Mouse (Mus musculus) liver, embryonic 13.5 days (tissue): ENCODE data around the gene Mef2d. TPM values are rescaled to one million over a fixed set of nuclear protein-coding genes. Genes with fewer than 3 reads are reported as not detected.
A peak's percentile ranks its signal among the peaks of the same experiment; 100 is the strongest.

Experiments
- ATAC-seq: fragments of 200-750 bp; cut with Nextera tagmentation; 2 replicates; pipeline ENCODE4 v1.8.0; 2017; ENCODE audit warnings: low read depth, mild to moderate bottlenecking, moderate number of reproducible peaks, moderate library complexity
- DNase-seq: peaks from one replicate; pipeline ENCODE4 v3.0.0; 2022
- H3K27ac ChIP-seq: fragments of 300-500 bp; sonication (generic); 2 replicates; pipeline ENCODE4 v1.5.1; 2015; ENCODE audit warnings: moderate library complexity, mild to moderate bottlenecking, inconsistent platforms
- H3K27me3 ChIP-seq: fragments of 300-500 bp; sonication (generic); 2 replicates; pipeline ENCODE4 v1.6.1; 2015; ENCODE audit warnings: mild to moderate bottlenecking, inconsistent platforms
- H3K36me3 ChIP-seq: fragments of 300-500 bp; sonication (generic); 2 replicates; pipeline ENCODE4 v1.6.1; 2015; ENCODE audit warnings: mild to moderate bottlenecking, inconsistent platforms
- H3K4me1 ChIP-seq: fragments of 300-500 bp; sonication (generic); replicated peaks from 2 replicates; pipeline ENCODE4 v1.6.1; 2015; ENCODE audit warnings: inconsistent platforms
- H3K4me2 ChIP-seq: fragments of 300-500 bp; sonication (generic); 2 replicates; pipeline ENCODE4 v1.6.1; 2015; ENCODE audit warnings: inconsistent platforms, mild to moderate bottlenecking, moderate library complexity
- H3K4me3 ChIP-seq: fragments of 300-500 bp; sonication (generic); replicated peaks from 2 replicates; pipeline ENCODE4 v1.5.1; 2015; ENCODE audit warnings: mild to moderate bottlenecking, inconsistent platforms
- H3K9ac ChIP-seq: fragments of 300-500 bp; sonication (generic); 2 replicates; pipeline ENCODE4 v1.6.1; 2015; ENCODE audit warnings: mild to moderate bottlenecking, inconsistent platforms
- H3K9me3 ChIP-seq: fragments of 300-500 bp; sonication (generic); replicated peaks from 2 replicates; pipeline ENCODE4 v1.6.1; 2016; ENCODE audit warnings: inconsistent platforms
- WGBS: fragments of 180-500 bp; shearing (Covaris S2); methylation state at CpG from one replicate; pipeline ENCODE4 v1.1.7; 2015; ENCODE audit not compliant: insufficient replicate concordance; 5-methylcytosine and 5-hydroxymethylcytosine counted together
- polyA plus RNA-seq: library from polyadenylated mRNA; unstranded; fragments of >200 nt; fragmentation: Nextera tagmentation; extraction: Ambion mirVana; gene quantifications from 2 replicates; pipeline ENCODE4 v1.2.1, GENCODE M21; 2015

Gene Mef2d
- polyA plus RNA-seq, 1 experiment from 2014 or later, result 5.5 TPM

DNA sequence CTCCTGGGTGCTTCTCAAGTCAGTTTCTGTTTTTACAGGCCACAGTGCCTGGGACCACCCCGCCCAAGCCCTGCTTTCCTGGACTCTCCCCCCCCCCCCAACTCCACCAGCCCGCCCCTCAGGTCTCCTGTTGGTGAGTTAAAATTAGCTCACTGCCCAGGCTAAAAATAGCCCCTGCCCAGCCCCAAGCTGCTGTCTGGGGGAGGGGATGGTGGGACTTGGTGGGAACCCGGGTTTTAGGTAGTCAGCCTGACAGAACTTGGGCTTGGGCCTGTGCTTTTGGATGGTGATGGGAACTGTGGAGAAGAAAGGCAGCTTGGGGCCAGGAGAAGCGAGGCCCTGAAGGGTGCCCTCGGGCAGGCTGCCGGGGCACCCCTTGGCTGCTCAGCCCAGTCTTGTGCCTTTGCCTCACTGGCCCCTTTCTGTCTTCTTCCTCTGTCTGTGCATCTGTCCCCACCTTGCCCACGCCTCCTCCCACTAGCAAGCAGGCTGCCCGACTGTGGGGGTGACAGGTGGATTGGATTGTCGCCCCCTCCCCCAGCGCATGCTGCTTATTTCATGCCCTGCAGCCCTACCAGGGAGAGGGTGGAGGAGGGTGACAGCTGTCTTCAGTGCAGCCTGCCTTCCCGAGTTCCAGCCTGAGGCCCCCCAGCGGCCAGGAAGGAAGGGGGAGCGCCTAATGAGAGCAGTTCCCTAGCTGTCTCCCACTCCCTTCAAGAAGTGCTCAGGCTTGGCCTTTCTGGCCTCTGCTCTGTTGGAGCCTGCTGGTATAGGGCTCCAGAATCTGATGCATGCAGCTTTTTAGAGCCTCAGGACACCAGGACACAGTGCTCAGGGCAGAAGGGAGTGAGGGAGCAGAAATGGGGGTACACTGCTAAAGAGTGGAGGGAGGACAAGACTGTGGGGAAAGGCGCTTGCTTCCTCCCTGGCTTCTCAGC, 8.2 kb downstream of the Mef2d start:
- 29% methylated on average over 14 of the region's 14 CpGs for WGBS
- no peak overlapping the region for H3K4me3 ChIP-seq
- peak overlapping the region; percentile 33 for H3K4me2 ChIP-seq
- H3K4me1 ChIP-seq, result peaks cover 87% of the 10 kb centered on the region
- DNase-seq (no peak), ATAC-seq (no peak)
- H3K9ac ChIP-seq, result peak overlapping the region; percentile 53
- peaks cover 12% of the 10 kb centered on the region; the same call in 1 of the 2 replicates for H3K36me3 ChIP-seq
- no peaks in the 10 kb centered on the region for H3K27me3 ChIP-seq
- no peaks in the 10 kb centered on the region for H3K9me3 ChIP-seq
- peak overlapping the region; percentile 71 for H3K27ac ChIP-seq

DNA sequence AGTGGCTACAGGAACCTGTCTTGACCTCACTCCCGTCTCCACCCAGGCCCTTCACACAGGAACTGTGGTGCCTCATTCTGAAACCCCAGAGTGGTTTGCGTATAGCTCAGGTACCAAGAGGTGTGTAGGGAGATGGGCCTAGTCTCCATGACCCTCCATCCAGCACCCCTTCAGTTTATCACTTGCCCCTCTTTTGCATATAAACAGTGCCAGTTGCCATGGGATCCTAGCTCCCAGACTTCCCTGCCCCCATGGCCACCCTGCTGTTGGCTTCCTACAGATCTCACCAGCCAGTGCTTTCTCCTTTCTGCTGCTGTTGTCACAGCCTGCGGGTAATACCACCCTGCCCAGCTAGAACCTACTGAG, 8.8 kb downstream of the Mef2d start:
- Histone ChIP-seq H3K9me3 (no peaks in the 10 kb centered on the region), H3K9ac (no peak overlapping the region), H3K4me1 (peaks cover 87% of the 10 kb centered on the region), H3K36me3 (peaks cover 13% of the 10 kb centered on the region), H3K27ac (0 out of 2 replicates have a peak overlapping the region, but pooled peaks have one; percentile 11), H3K27me3 (no peaks in the 10 kb centered on the region), H3K4me3 (no peak overlapping the region), H3K4me2 (no peak overlapping the region)
- 55% methylated on average over 3 of the region's 3 CpGs for WGBS
- no peak for ATAC-seq
- DNase-seq, result no peak

DNA sequence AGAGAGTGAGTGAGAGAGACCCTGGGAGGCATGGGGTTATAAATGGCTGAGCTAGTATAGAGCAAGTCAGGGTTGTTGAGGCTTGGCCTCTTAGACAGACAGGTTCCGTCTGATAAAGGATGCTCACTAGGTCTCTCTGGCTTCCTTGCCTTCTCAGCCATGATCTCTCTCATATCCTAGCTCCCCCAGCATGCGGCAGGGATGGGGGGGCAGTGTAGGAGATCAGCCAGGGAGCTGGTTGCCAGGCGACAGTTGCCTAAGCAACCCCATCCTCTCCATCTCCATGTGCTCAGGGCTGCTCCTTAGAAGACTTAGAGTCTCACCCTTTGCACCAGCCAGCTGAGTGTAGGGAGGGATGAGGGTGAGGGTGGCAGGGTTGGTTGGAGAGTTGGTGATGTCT, 9.9 kb downstream of the Mef2d start:
- Histone ChIP-seq H3K4me3 (no peak overlapping the region), H3K36me3 (peaks cover 24% of the 10 kb centered on the region), H3K4me1 (peaks cover 82% of the 10 kb centered on the region), H3K9me3 (no peaks in the 10 kb centered on the region), H3K27ac (no peak overlapping the region), H3K4me2 (no peak overlapping the region), H3K27me3 (no peaks in the 10 kb centered on the region), H3K9ac (no peak overlapping the region)
- ATAC-seq, result no peak
- 72% methylated on average over 3 of the region's 3 CpGs for WGBS
- no peak for DNase-seq

DNA sequence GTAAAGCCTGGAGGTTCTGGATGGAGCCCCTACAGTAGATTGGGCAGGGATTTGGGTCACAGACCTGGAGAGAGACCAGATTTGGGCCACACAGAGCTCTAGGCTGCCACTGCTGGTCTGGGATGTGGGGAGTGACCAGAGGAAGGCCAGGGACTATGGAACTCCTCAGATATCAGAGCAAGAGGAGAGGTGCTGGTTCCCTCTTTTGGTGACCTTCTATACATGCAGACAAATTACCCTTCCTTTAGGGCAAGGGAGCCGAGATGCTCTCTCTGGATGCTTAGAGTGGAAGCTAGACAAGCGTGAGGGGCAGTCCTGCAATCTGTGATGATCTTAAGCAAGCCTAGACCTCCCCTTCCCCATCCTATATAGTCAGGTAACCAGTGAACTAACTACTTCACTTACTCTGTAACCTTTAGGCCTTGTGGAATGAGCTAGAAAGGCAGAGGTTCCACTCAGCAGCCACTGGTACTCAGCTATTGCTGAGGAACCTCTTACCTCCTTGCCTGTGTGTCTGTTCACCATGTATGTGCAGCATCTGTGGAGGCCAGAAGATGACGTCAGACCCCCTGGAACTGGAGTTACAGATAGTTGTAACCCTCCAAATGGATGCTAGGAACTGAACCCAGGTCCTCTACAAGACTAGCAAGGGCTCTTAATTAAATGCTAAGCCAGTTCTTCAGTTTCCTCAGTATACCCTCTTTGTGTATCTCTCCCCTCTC, 11.3 kb downstream of the Mef2d start:
- Histone ChIP-seq H3K4me2 (no peak overlapping the region), H3K36me3 (peaks cover 38% of the 10 kb centered on the region), H3K9me3 (no peaks in the 10 kb centered on the region), H3K27me3 (no peaks in the 10 kb centered on the region), H3K4me3 (no peak overlapping the region), H3K27ac (no peak overlapping the region), H3K4me1 (peaks cover 71% of the 10 kb centered on the region), H3K9ac (no peak overlapping the region)
- WGBS, result 70% methylated on average over 3 of the region's 3 CpGs
- ATAC-seq (no peak), DNase-seq (no peak)

DNA sequence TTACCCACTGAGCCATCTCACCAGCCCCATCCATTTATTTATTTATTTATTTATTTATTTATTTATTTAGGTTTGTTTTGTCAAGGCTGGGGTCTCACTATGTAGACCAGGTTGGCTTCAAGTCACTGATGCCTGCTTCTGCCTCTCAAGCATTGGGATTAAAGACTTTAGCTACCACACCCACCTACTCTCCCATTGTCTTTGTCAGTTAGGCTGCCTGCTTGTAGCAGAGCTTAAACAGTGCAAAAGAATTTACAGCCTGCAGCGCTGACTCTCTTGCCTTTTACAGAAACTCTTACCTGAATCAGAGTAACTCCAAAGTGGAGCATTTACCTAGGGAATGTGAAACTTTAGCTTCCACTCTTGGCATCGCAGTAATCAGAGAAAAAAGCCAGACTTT, 12.1 kb downstream of the Mef2d start:
- Histone ChIP-seq H3K27ac (no peak overlapping the region), H3K4me1 (peaks cover 63% of the 10 kb centered on the region), H3K27me3 (no peaks in the 10 kb centered on the region), H3K4me2 (no peak overlapping the region), H3K4me3 (no peak overlapping the region), H3K36me3 (peaks cover 45% of the 10 kb centered on the region), H3K9me3 (no peaks in the 10 kb centered on the region), H3K9ac (no peak overlapping the region)
- ATAC-seq, result no peak
- WGBS, result 84% methylated on average over 2 of the region's 2 CpGs
- DNase-seq, result no peak

DNA sequence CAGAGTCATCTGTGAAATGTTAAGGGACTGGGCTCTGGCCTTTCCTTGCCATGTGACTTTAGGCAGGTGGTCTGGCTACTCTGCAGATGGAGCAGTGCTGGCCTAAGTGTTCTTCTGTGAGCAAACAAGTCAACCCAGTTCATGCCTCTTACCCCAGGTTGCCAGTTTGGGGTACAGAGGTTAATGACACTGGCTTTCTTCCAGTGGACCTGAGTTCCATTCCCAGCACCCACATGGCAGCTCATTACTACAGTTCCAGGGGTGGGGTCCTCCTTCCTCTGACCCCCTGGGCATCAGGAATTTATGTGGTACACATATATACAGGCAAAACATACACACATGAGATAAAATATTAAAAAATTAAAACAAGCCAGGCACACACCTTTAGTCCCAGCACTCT, 14.6 kb downstream of the Mef2d start:
- H3K27me3 ChIP-seq, result no peaks in the 10 kb centered on the region
- H3K9ac ChIP-seq, result no peak overlapping the region
- ATAC-seq, result no peak
- peaks cover 71% of the 10 kb centered on the region for H3K36me3 ChIP-seq
- H3K4me3 ChIP-seq, result no peak overlapping the region
- H3K27ac ChIP-seq, result no peak overlapping the region
- H3K9me3 ChIP-seq, result no peaks in the 10 kb centered on the region
- no peak overlapping the region for H3K4me2 ChIP-seq
- H3K4me1 ChIP-seq, result peaks cover 37% of the 10 kb centered on the region
- DNase-seq, result no peak

DNA sequence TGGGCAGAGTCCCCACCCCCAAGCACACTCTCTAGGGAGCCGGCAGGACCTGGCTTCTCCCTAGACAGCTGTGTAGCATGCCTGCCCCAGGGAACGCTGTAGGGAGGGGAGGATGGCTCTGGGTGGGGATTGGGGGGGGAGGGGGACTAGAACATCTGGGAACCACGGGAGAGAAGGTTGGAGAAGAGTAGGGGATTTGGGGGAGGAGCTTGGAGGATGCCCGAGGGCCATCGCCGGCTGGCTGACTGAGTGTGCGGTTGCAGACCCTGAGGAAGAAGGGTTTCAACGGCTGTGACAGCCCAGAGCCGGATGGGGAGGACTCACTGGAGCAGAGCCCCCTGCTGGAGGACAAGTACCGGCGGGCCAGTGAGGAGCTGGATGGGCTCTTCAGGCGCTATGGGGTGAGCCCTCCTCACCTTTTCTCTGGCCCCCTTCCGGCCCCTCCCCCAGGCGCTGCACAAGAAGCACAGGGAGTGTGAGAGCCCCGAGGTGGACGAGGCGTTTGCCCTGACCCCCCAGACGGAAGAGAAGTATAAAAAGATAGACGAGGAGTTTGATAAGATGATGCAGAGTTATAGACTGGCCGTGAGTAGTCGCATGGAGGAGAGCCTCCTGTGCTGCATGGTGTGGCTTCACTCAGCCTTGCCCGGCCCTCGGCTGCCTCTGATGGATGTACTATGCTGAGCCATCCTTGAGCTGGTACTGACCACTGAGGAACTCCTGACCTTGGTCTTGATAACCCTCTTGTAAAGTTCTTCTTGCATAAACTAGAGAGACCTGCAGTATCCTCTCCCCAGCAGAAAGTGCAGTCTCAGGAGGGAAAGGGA, 15.8 kb downstream of the Mef2d start:
- H3K4me1 ChIP-seq, result peaks cover 27% of the 10 kb centered on the region
- H3K9me3 ChIP-seq, result no peaks in the 10 kb centered on the region
- DNase-seq (peak; percentile 24), ATAC-seq (peak; percentile 59)
- H3K27me3 ChIP-seq, result no peaks in the 10 kb centered on the region
- WGBS, result 43% methylated on average over 23 of the region's 23 CpGs
- no peak overlapping the region for H3K4me3 ChIP-seq
- H3K27ac ChIP-seq, result no peak overlapping the region
- H3K4me2 ChIP-seq, result no peak overlapping the region
- no peak overlapping the region for H3K9ac ChIP-seq
- peaks cover 83% of the 10 kb centered on the region for H3K36me3 ChIP-seq

DNA sequence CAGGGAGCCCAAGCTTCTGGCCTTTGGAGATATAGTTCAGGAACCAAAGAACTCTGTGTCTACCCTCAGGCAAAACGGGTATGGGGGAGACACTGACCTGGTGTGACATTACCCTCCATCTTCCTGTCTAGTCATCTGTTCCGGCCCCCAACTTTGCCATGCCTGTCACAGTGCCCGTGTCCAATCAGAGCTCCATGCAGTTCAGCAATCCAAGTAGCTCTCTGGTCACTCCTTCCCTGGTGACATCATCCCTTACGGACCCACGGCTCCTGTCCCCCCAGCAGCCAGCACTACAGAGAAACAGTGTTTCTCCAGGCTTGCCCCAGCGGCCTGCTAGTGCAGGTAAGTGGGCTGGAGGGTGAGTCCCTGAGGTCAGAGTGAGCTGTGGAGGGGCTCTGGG, 16.8 kb downstream of the Mef2d start:
- H3K4me2 ChIP-seq, result no peak overlapping the region
- peaks cover 89% of the 10 kb centered on the region for H3K36me3 ChIP-seq
- H3K4me1 ChIP-seq, result peaks cover 21% of the 10 kb centered on the region
- WGBS, result 74% methylated on average over 6 of the region's 6 CpGs
- no peak overlapping the region for H3K27ac ChIP-seq
- ATAC-seq (no peak), DNase-seq (no peak)
- no peak overlapping the region for H3K4me3 ChIP-seq
- H3K9ac ChIP-seq, result no peak overlapping the region
- no peaks in the 10 kb centered on the region for H3K27me3 ChIP-seq
- no peaks in the 10 kb centered on the region for H3K9me3 ChIP-seq

DNA sequence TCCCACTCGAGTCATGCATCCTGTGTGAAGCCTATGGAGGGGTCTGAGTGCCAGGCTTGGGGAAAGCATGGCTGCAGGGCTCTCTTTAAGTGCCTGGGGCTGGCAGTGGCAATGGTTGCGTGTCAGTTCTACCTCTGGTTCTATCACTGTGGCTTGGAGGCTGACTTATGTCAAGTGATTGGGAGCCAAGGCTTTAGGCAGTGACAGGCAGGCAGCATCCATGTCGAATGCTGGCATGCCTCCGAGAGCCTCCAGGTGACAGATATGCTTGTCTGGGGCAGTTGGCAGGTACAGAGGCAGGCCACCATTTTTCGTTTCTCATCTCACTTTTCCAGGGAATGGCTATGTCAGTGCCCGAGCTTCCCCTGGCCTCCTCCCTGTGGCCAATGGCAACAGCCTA, 18.7 kb downstream of the Mef2d start:
- Histone ChIP-seq H3K27me3 (no peaks in the 10 kb centered on the region), H3K36me3 (peaks cover 97% of the 10 kb centered on the region), H3K9ac (no peak overlapping the region), H3K27ac (no peak overlapping the region), H3K4me3 (no peak overlapping the region), H3K9me3 (no peaks in the 10 kb centered on the region), H3K4me1 (peaks cover 10% of the 10 kb centered on the region; the same call in 1 of the 2 replicates), H3K4me2 (no peak overlapping the region)
- 75% methylated on average over 6 of the region's 6 CpGs for WGBS
- no peak for ATAC-seq
- no peak for DNase-seq

DNA sequence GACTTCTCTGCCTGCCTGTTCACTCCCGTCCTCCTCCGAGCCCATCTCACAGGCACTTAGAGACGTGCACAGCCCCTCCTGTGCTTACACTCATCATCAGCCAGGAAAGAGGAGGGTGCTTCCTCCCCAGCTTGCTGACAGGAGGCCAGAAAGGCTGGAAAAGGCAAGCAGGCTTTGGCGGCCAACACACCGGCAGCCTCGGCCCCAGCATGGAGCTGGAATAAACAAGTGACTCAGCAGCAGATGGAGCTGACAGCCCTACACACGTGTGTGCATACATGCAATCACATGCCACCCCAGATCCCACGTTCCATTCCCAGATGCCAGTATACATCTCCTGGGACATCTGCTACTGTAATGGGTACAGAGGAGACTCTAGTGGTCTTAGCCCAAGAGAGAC, 20.1 kb downstream of the Mef2d start:
- H3K36me3 ChIP-seq, result peaks cover 97% of the 10 kb centered on the region

DNA sequence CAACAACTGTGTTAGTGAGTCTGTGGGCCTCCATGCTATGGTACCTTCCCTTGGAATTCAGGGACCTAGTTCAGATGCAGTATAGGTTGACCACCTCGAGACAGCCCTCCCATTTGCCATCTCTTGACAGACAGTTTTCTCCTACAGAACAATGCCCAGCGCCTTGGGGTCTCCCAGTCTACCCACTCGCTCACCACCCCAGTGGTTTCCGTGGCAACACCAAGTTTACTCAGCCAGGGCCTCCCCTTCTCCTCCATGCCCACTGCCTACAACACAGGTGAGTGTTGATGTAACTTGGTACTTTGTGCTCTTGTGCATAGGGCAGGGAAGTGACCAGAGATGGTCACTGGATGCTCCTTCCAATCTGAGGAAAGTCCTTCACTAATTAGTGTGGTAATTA, 20.6 kb downstream of the Mef2d start:
- Histone ChIP-seq H3K27me3 (no peaks in the 10 kb centered on the region), H3K4me3 (no peak overlapping the region), H3K9me3 (no peaks in the 10 kb centered on the region), H3K4me1 (peaks cover under 1% of the 10 kb centered on the region; the same call in 1 of the 2 replicates), H3K4me2 (no peak overlapping the region), H3K36me3 (peaks cover 97% of the 10 kb centered on the region), H3K9ac (no peak overlapping the region), H3K27ac (no peak overlapping the region)
- DNase-seq (no peak), ATAC-seq (no peak)
- WGBS, result 71% methylated on average over 4 of the region's 4 CpGs

More for the DNA sequence above, 20.1 kb downstream of the Mef2d start:
- Histone ChIP-seq H3K9ac (no peak overlapping the region), H3K4me2 (no peak overlapping the region), H3K9me3 (no peaks in the 10 kb centered on the region), H3K27ac (no peak overlapping the region), H3K27me3 (no peaks in the 10 kb centered on the region), H3K4me1 (peaks cover 3% of the 10 kb centered on the region; the same call in 1 of the 2 replicates), H3K4me3 (no peak overlapping the region)
- WGBS, result 81% methylated on average over 8 of the region's 8 CpGs
- ATAC-seq (no peak), DNase-seq (no peak)
